Mouse (Mus musculus): ENCODE data around the gene Nutf2-ps1. TPM values are rescaled to one million over a fixed set of nuclear protein-coding genes. Genes with fewer than 3 reads are reported as not detected.

The Nutf2-ps1 gene
- polyA plus RNA-seq, 1 experiment from 2014 or later, result 258 TPM

- Histone ChIP-seq H3K4me2 (ENCODE audit: low read depth, low read length) (peak overlapping the region; percentile 44), H3K27me3 (ENCODE audit: control insufficient read depth, insufficient read depth, low read length) (no peaks in the 10 kb centered on the region), H3K4me1 (ENCODE audit: control insufficient read depth, insufficient read depth, low read length) (peaks cover 6% of the 10 kb centered on the region; the same call in 1 of the 2 replicates), H3K9me3 (replicated peaks; ENCODE audit: control insufficient read depth, low read length) (no peaks in the 10 kb centered on the region), H3K9ac (ENCODE audit: low read length) (peak overlapping the region; percentile 37; the same call in 1 of the 2 replicates), H3K36me3 (ENCODE audit: control insufficient read depth, insufficient read depth, low read length) (no peaks in the 10 kb centered on the region), H3K4me3 (replicated peaks; ENCODE audit: low read length) (0 out of 2 replicates have a peak overlapping the region, but pooled peaks have one; percentile 7), H3K27ac (ENCODE audit: low read length) (no peak overlapping the region)
- 26% methylated on average over 20 of the region's 20 CpGs for WGBS
- peak; percentile 61; the same call in 1 of the 2 replicates for ATAC-seq (ENCODE audit: insufficient read depth, low FRiP score)
Measured at GRCm38 (mm10) chr19:53557267-53557936, 31.5 kb downstream of the Nutf2-ps1 start.

GRCm38 (mm10) chr19:53556841-53557240 lies 32.0 kb downstream of the Nutf2-ps1 start:
- no peak for ATAC-seq (ENCODE audit: insufficient read depth, low FRiP score)
- Histone ChIP-seq H3K9me3 (replicated peaks; ENCODE audit: control insufficient read depth, low read length) (no peaks in the 10 kb centered on the region), H3K36me3 (ENCODE audit: control insufficient read depth, insufficient read depth, low read length) (no peaks in the 10 kb centered on the region), H3K9ac (ENCODE audit: low read length) (0 out of 2 replicates have a peak overlapping the region, but pooled peaks have one; percentile 37), H3K27ac (ENCODE audit: low read length) (no peak overlapping the region), H3K27me3 (ENCODE audit: control insufficient read depth, insufficient read depth, low read length) (no peaks in the 10 kb centered on the region), H3K4me3 (replicated peaks; ENCODE audit: low read length) (0 out of 2 replicates have a peak overlapping the region, but pooled peaks have one; percentile 7), H3K4me1 (ENCODE audit: control insufficient read depth, insufficient read depth, low read length) (peaks cover 7% of the 10 kb centered on the region; the same call in 1 of the 2 replicates), H3K4me2 (ENCODE audit: low read depth, low read length) (peak overlapping the region; percentile 44)
- WGBS, result 34% methylated on average over 6 of the region's 6 CpGs

- Histone ChIP-seq H3K9ac (ENCODE audit: low read length) (no peak overlapping the region), H3K27me3 (ENCODE audit: control insufficient read depth, insufficient read depth, low read length) (no peaks in the 10 kb centered on the region), H3K27ac (ENCODE audit: low read length) (no peak overlapping the region), H3K4me1 (ENCODE audit: control insufficient read depth, insufficient read depth, low read length) (peaks cover 7% of the 10 kb centered on the region; the same call in 1 of the 2 replicates), H3K36me3 (ENCODE audit: control insufficient read depth, insufficient read depth, low read length) (no peaks in the 10 kb centered on the region), H3K4me2 (ENCODE audit: low read depth, low read length) (no peak overlapping the region), H3K9me3 (replicated peaks; ENCODE audit: control insufficient read depth, low read length) (no peaks in the 10 kb centered on the region), H3K4me3 (replicated peaks; ENCODE audit: low read length) (no peak overlapping the region)
- no peak for ATAC-seq (ENCODE audit: insufficient read depth, low FRiP score)
- WGBS, result 63% methylated on average over 5 of the region's 5 CpGs
Measured at GRCm38 (mm10) chr19:53554981-53555616, 33.8 kb downstream of the Nutf2-ps1 start.

GRCm38 (mm10) chr19:53554402-53554801 lies 34.5 kb downstream of the Nutf2-ps1 start:
- Histone ChIP-seq H3K9ac (ENCODE audit: low read length) (no peak overlapping the region), H3K4me3 (replicated peaks; ENCODE audit: low read length) (no peak overlapping the region), H3K27me3 (ENCODE audit: control insufficient read depth, insufficient read depth, low read length) (no peaks in the 10 kb centered on the region), H3K4me1 (ENCODE audit: control insufficient read depth, insufficient read depth, low read length) (peaks cover 7% of the 10 kb centered on the region; the same call in 1 of the 2 replicates), H3K27ac (ENCODE audit: low read length) (no peak overlapping the region), H3K9me3 (replicated peaks; ENCODE audit: control insufficient read depth, low read length) (no peaks in the 10 kb centered on the region), H3K36me3 (ENCODE audit: control insufficient read depth, insufficient read depth, low read length) (no peaks in the 10 kb centered on the region), H3K4me2 (ENCODE audit: low read depth, low read length) (no peak overlapping the region)
- peak; percentile 27; the same call in 1 of the 2 replicates for ATAC-seq (ENCODE audit: insufficient read depth, low FRiP score)
- WGBS, result 75% methylated on average over 11 of the region's 11 CpGs

- no peaks in the 10 kb centered on the region for H3K9me3 ChIP-seq (replicated peaks; ENCODE audit: control insufficient read depth, low read length)
- no peak overlapping the region for H3K27ac ChIP-seq (ENCODE audit: low read length)
- no peaks in the 10 kb centered on the region for H3K36me3 ChIP-seq (ENCODE audit: control insufficient read depth, insufficient read depth, low read length)
- peaks cover 7% of the 10 kb centered on the region; the same call in 1 of the 2 replicates for H3K4me1 ChIP-seq (ENCODE audit: control insufficient read depth, insufficient read depth, low read length)
- H3K4me3 ChIP-seq (replicated peaks; ENCODE audit: low read length), result no peak overlapping the region
- H3K4me2 ChIP-seq (ENCODE audit: low read depth, low read length), result no peak overlapping the region
- 41% methylated on average over 6 of the region's 6 CpGs for WGBS
- no peaks in the 10 kb centered on the region for H3K27me3 ChIP-seq (ENCODE audit: control insufficient read depth, insufficient read depth, low read length)
- ATAC-seq (ENCODE audit: insufficient read depth, low FRiP score), result no peak
- H3K9ac ChIP-seq (ENCODE audit: low read length), result no peak overlapping the region
Measured at GRCm38 (mm10) chr19:53552795-53553194, 36.1 kb downstream of the Nutf2-ps1 start.

GRCm38 (mm10) chr19:53552216-53552786 lies 36.6 kb downstream of the Nutf2-ps1 start:
- Histone ChIP-seq H3K27me3 (ENCODE audit: control insufficient read depth, insufficient read depth, low read length) (no peaks in the 10 kb centered on the region), H3K9ac (ENCODE audit: low read length) (no peak overlapping the region), H3K27ac (ENCODE audit: low read length) (no peak overlapping the region), H3K4me1 (ENCODE audit: control insufficient read depth, insufficient read depth, low read length) (peaks cover 7% of the 10 kb centered on the region; the same call in 1 of the 2 replicates), H3K4me3 (replicated peaks; ENCODE audit: low read length) (no peak overlapping the region), H3K4me2 (ENCODE audit: low read depth, low read length) (no peak overlapping the region), H3K36me3 (ENCODE audit: control insufficient read depth, insufficient read depth, low read length) (no peaks in the 10 kb centered on the region), H3K9me3 (replicated peaks; ENCODE audit: control insufficient read depth, low read length) (no peaks in the 10 kb centered on the region)
- 32% methylated on average over 10 of the region's 10 CpGs for WGBS
- no peak for ATAC-seq (ENCODE audit: insufficient read depth, low FRiP score)

GRCm38 (mm10) chr19:53550972-53551371 lies 37.9 kb downstream of the Nutf2-ps1 start:
- ATAC-seq (ENCODE audit: insufficient read depth, low FRiP score), result no peak
- Histone ChIP-seq H3K4me3 (replicated peaks; ENCODE audit: low read length) (no peak overlapping the region), H3K4me2 (ENCODE audit: low read depth, low read length) (no peak overlapping the region), H3K27me3 (ENCODE audit: control insufficient read depth, insufficient read depth, low read length) (no peaks in the 10 kb centered on the region), H3K36me3 (ENCODE audit: control insufficient read depth, insufficient read depth, low read length) (no peaks in the 10 kb centered on the region), H3K27ac (ENCODE audit: low read length) (no peak overlapping the region), H3K4me1 (ENCODE audit: control insufficient read depth, insufficient read depth, low read length) (peaks cover 7% of the 10 kb centered on the region; the same call in 1 of the 2 replicates), H3K9me3 (replicated peaks; ENCODE audit: control insufficient read depth, low read length) (no peaks in the 10 kb centered on the region), H3K9ac (ENCODE audit: low read length) (no peak overlapping the region)
- 74% methylated on average over 12 of the region's 12 CpGs for WGBS

- Histone ChIP-seq H3K4me1 (ENCODE audit: control insufficient read depth, insufficient read depth, low read length) (peaks cover 3% of the 10 kb centered on the region; the same call in 1 of the 2 replicates), H3K27ac (ENCODE audit: low read length) (no peak overlapping the region), H3K4me3 (replicated peaks; ENCODE audit: low read length) (no peak overlapping the region), H3K36me3 (ENCODE audit: control insufficient read depth, insufficient read depth, low read length) (no peaks in the 10 kb centered on the region), H3K27me3 (ENCODE audit: control insufficient read depth, insufficient read depth, low read length) (no peaks in the 10 kb centered on the region), H3K4me2 (ENCODE audit: low read depth, low read length) (no peak overlapping the region), H3K9ac (ENCODE audit: low read length) (no peak overlapping the region), H3K9me3 (replicated peaks; ENCODE audit: control insufficient read depth, low read length) (no peaks in the 10 kb centered on the region)
- 47% methylated on average over 8 of the region's 8 CpGs for WGBS
- ATAC-seq (ENCODE audit: insufficient read depth, low FRiP score), result no peak
Measured at GRCm38 (mm10) chr19:53547597-53547996, 41.3 kb downstream of the Nutf2-ps1 start.

Measured in stomach, embryonic 16.5 days (tissue).